Mouse (Mus musculus) C3H10T1/2 (cell line): ENCODE data around the gene Cgref1. TPM values are rescaled to one million over a fixed set of nuclear protein-coding genes. Genes with fewer than 3 reads are reported as not detected.

Experiments
- polyA plus RNA-seq, 2 experiments: library from polyadenylated mRNA; unstranded; fragments of >200 nt; fragmentation: generic; extraction: Trizol; gene quantifications; one replicate each; pipeline ENCODE4 v1.2.1; 2012; ENCODE audit warnings: missing spikeins in 2 of 2

Gene Cgref1
- polyA plus RNA-seq, result 10 to 100 TPM in 1 of 2 experiments, 1 to 10 TPM in 1; 7.5 to 26.7 TPM

DNA sequence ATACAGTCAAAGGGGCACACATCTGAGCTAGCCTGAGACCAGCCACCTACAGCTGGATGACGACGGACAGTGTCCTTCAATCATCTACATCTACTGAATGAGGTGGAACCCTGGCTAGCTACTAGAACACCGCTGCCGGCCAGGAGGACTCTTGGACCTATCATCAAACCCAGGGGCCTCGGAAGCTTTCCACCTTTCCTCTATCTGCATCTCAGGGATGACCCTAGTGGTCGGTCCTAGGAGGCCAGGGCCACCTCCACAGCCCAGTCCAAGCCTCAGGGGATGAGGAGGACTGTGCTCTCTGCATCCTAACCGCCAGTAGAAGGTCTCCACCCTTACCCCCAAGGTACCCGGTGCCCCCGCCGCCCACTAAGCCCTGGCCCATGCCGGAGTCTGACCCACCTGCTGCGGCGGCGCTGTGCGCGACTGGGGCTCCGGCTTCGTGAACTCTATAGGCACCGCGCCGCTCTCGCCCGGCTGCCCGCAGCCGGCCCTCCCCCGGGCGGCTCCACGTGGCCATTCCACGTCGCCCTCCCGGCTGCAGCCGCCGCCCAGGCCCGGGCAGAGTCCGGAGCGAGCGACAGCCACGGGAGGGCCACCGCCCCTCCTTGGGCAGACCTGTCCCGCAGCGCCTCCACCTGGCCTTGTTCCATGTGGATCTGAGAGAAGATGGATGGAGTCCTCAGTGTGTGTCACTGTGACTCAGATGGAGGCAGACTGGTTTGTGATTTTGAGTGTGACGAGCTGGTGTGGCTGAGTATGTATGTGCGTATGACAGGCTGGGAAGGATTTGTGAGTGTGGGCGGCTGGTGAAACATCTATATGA lies at the start of gene Cgref1:
Gene Cgref1, minus strand, starts transcription at position 636 of the 826 bp plus-strand sequence.

DNA sequence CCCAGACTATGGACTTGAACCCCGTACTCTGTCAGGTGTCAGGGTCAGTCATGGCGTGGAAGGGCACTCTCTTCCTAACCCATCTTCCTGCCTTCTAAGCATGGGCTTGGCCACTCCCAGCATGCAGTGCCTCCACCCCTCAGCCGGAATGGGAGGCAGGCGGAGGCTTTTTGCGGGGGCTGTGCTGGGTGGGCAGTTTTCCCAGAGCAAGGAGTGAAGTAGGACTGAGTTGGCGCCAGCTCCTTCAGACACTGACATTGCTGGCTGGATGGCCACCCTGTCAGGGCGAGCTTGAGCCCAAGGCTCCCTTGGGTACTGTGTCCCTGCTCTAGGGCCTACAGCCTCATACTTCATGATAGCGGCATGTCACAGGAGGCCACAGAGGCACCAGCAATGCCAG lies 23.0 kb upstream of the Cgref1 start, which contains the start of gene Tcf23:
Gene Tcf23, plus strand, starts transcription at position 247 of the 400 bp plus-strand sequence.

GRCm38 (mm10) chr5:30959966-30960501 lies 14.6 kb upstream of the Cgref1 start, which contains the start of gene Preb:
Gene Preb (minus strand): TSS chr5:30960361.

GRCm38 (mm10) chr5:30921256-30922033 lies 23.9 kb downstream of the Cgref1 start, which contains the start of gene Khk:
Gene Khk (plus strand): TSS chr5:30921431.

DNA sequence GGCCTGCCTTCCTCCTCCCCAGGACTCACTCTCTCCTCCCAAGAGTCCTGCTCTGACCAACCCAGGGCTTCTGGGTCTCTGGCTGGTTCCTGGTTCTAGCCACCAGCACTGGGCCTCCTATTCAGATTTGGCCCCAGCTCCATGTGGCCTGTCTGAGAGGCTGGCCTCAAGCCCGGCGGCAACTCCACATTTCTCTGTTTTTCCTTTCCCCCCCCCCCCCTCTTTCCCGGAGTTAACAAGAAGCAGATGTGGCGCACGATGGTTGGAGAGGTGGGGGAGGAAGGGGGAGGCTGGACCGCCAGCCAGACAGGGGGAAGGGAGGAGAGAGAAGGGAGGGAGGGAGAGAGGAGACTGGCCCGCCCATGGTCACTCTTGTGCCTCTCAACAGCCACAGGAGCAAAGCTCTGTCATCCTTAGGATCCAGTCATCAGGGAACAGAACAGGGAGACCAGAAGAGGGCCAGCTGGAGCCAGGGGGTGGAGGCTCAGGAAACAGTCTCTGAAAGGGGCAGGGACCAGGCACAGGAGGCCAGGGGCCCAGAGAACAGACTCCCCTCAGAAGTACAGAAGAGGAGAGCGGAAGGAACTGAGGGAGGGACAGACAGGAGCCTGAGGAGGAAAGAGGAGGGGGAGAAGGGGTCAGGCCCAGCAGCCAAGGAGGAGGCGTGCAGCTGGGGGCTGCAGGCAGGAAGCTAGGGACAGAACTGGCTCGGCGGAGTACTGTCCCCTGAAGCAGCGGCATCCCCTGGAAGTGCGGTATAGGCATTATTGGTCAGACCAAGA lies 32.1 kb downstream of the Cgref1 start, which contains the start of gene Emilin1:
Gene Emilin1, plus strand, starts transcription at position 343 of the 782 bp plus-strand sequence.

GRCm38 (mm10) chr5:30907413-30908059 lies 37.9 kb downstream of the Cgref1 start, which contains the start of gene Ost4:
Gene Ost4 (minus strand): TSS chr5:30907788.

GRCm38 (mm10) chr5:30888337-30889087 lies 56.9 kb downstream of the Cgref1 start, which contains the start of gene Agbl5:
Gene Agbl5 (plus strand): TSS chr5:30888694.

Other genes starting within 250 kb of the Cgref1 start
- under 1 TPM in 1 of 2 experiments, not detected in 1; under 0.01 TPM for gene Dpysl5, start 234.0 kb downstream of the Cgref1 start, polyA plus RNA-seq
- 10 to 100 TPM; 15.0 to 44.0 TPM for gene Mapre3, start 130.9 kb downstream of the Cgref1 start, polyA plus RNA-seq
- gene Tmem214, start 77.6 kb downstream of the Cgref1 start, polyA plus RNA-seq, result 10 to 100 TPM; 49.8 to 61.3 TPM
- gene Agbl5, start 56.9 kb downstream of the Cgref1 start, polyA plus RNA-seq, result 10 to 100 TPM in 1 of 2 experiments, 1 to 10 TPM in 1; 3.0 to 14.2 TPM
- 100 to 1,000 TPM; 358 to 516 TPM for gene Ost4, start 37.8 kb downstream of the Cgref1 start, polyA plus RNA-seq
- gene Emilin1, start 32.2 kb downstream of the Cgref1 start, polyA plus RNA-seq, result 100 to 1,000 TPM in 1 of 2 experiments, 10 to 100 TPM in 1; 72.2 to 299 TPM
- gene Khk, start 24.2 kb downstream of the Cgref1 start, polyA plus RNA-seq, result 10 to 100 TPM in 1 of 2 experiments, 1 to 10 TPM in 1; 4.2 to 16.0 TPM
- 100 to 1,000 TPM; 101 to 115 TPM for gene Preb, start 14.8 kb upstream of the Cgref1 start, polyA plus RNA-seq
- gene Tcf23, start 23.1 kb upstream of the Cgref1 start, polyA plus RNA-seq, result under 1 TPM; 0.01 to 0.09 TPM
- 100 to 1,000 TPM in 1 of 2 experiments, 10 to 100 TPM in 1; 87.3 to 332 TPM for gene Atraid, start 102.7 kb upstream of the Cgref1 start, polyA plus RNA-seq
- gene Slc5a6, start 103.3 kb upstream of the Cgref1 start, polyA plus RNA-seq, result 1 to 10 TPM; 4.7 to 5.6 TPM
- 10 to 100 TPM; 17.9 to 34.9 TPM for gene Cad, start 109.2 kb upstream of the Cgref1 start, polyA plus RNA-seq
- gene Dnajc5g, start 160.7 kb upstream of the Cgref1 start, polyA plus RNA-seq, result not detected
- 1 to 10 TPM in 1 of 2 experiments, under 1 TPM in 1; 0.47 to 3.0 TPM for gene Slc30a3, start 162.6 kb upstream of the Cgref1 start, polyA plus RNA-seq
- gene Trim54, start 171.1 kb upstream of the Cgref1 start, polyA plus RNA-seq, result under 1 TPM; 0.04 to 0.61 TPM
- not detected for gene Ucn, start 193.2 kb upstream of the Cgref1 start, polyA plus RNA-seq
- 10 to 100 TPM; 21.8 to 85.3 TPM for gene Mpv17, start 208.7 kb upstream of the Cgref1 start, polyA plus RNA-seq
- gene Gm29609, start 234.3 kb upstream of the Cgref1 start, polyA plus RNA-seq, result 1 to 10 TPM in 1 of 2 experiments, under 1 TPM in 1; 0.32 to 2.0 TPM
- gene Gtf3c2, start 234.6 kb upstream of the Cgref1 start, polyA plus RNA-seq, result 10 to 100 TPM; 17.7 to 36.2 TPM
- gene Snx17, start 247.6 kb upstream of the Cgref1 start, polyA plus RNA-seq, result 100 to 1,000 TPM; 166 to 169 TPM
- gene Eif2b4, start 247.8 kb upstream of the Cgref1 start, polyA plus RNA-seq, result 10 to 100 TPM; 36.4 to 57.5 TPM